Mouse (Mus musculus) liver, adult 2 months (tissue): ENCODE results near the gene Stk10.

Experiments
- CTCF ChIP-seq: fragments of 200-500 bp; IDR thresholded peaks from 2 replicates; pipeline ENCODE4 v1.5.1; 2011; ENCODE audit warnings: low read depth, low read length, control low read depth
- POLR2A ChIP-seq: fragments of 200-500 bp; IDR thresholded peaks from 2 replicates; pipeline ENCODE4 v1.6.1; 2011; ENCODE audit warnings: low read length, control low read depth; ENCODE audit not compliant: insufficient read depth; ENCODE audit errors: extremely low read depth

- TF ChIP-seq CTCF (no peak), POLR2A (no peak)
These were observed 28.6 kb downstream of the Stk10 start for GRCm38 (mm10) chr11:32561465-32562355.
